20 mouse cellular contexts compared by ENCODE assay signal in the genomic region with DNA sequence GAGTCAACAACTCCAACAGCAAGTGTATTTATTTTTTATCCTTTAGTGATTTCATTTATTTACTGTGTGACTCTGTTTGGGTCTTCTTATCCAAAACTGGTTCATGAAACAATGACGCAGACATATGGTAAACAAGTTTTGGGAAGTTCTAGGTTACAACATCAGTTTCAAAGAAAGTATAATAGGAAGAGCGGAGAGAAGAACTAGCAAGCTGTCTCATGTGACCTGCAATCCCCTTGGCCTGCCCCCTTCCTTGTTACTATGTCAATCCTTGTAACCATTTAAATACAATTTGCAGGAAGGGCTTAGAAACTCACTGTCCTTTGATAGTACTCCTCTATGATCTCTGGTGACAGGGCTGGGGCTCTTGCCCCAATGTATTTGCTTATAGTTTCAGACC. TPM values are rescaled to one million over a fixed set of nuclear protein-coding genes. Genes with fewer than 3 reads are reported as not detected.
A peak's percentile ranks its signal among the peaks of the same experiment; 100 is the strongest.
DNase-seq lines count a peak whose midpoint lies in the region; ATAC-seq and TF ChIP-seq lines count a peak whose summit lies in the region.
"Had no signal": no experiment of that assay in that cellular context is flagged by ENCODE, and none has a peak within 500 bp of the region (broad histone marks: within the 10 kb centered on the region; RNA-seq: fewer than 3 reads in every experiment).

No protein-coding gene starts in this region.

- H3K4me1 ChIP-seq in liver, adult 2 months (ENCODE audit: control insufficient read depth, insufficient read depth, low read length) = no peaks in the 10 kb centered on the region
- no peaks in the 10 kb centered on the region for H3K4me1 ChIP-seq in liver, embryonic 11.5 days (replicated peaks; ENCODE audit: control insufficient read depth, insufficient read depth, low read length)
- H3K4me1 ChIP-seq in bone marrow macrophage, adult 2 months (ENCODE audit: control insufficient read depth, insufficient read depth, low read length) = peaks cover 43% of the 10 kb centered on the region
- H3K4me1 ChIP-seq in small intestine, adult 2 months (ENCODE audit: control insufficient read depth, insufficient read depth, insufficient read length, low read length) = peaks cover 13% of the 10 kb centered on the region; the same call in 1 of the 2 replicates
- H3K4me1 ChIP-seq in midbrain, embryonic 11.5 days (ENCODE audit: control insufficient read depth, insufficient read depth, low read length) = no peaks in the 10 kb centered on the region
- H3K4me1 ChIP-seq in kidney, embryonic 16.5 days (ENCODE audit: insufficient read depth, low read length) = no peaks in the 10 kb centered on the region
- H3K4me1 ChIP-seq: embryonic facial prominence, embryonic 13.5 days; forebrain, embryonic 12.5 days; heart, embryonic 13.5 days; hindbrain, embryonic 12.5 days had no signal

- H3K9ac ChIP-seq in liver, adult 2 months (ENCODE audit: low read depth, low read length) = no peak overlapping the region
- no peak overlapping the region for H3K9ac ChIP-seq in liver, embryonic 11.5 days (ENCODE audit: low read depth, low read length)
- no peak overlapping the region for H3K9ac ChIP-seq in midbrain, embryonic 11.5 days (ENCODE audit: low read length)
- no peak overlapping the region for H3K9ac ChIP-seq in kidney, embryonic 16.5 days (replicated peaks; ENCODE audit: low read length)
- H3K9ac ChIP-seq: embryonic facial prominence, embryonic 13.5 days; forebrain, embryonic 12.5 days; heart, embryonic 13.5 days; hindbrain, embryonic 12.5 days had no signal

- no peak overlapping the region for H3K4me3 ChIP-seq in liver, adult 2 months (ENCODE audit: insufficient read depth, low read depth, low read length)
- no peak overlapping the region for H3K4me3 ChIP-seq in liver, embryonic 11.5 days (ENCODE audit: low read depth, low read length)
- no peak overlapping the region for H3K4me3 ChIP-seq in bone marrow macrophage, adult 2 months (ENCODE audit: insufficient read depth, low read length)
- H3K4me3 ChIP-seq in small intestine, adult 2 months (ENCODE audit: low read depth, low read length) = no peak overlapping the region
- no peak overlapping the region for H3K4me3 ChIP-seq in midbrain, embryonic 11.5 days (ENCODE audit: low read depth, low read length)
- no peak overlapping the region for H3K4me3 ChIP-seq in kidney, embryonic 16.5 days (ENCODE audit: low read length)
- H3K4me3 ChIP-seq: embryonic facial prominence, embryonic 13.5 days; forebrain, embryonic 12.5 days; heart, embryonic 13.5 days; hindbrain, embryonic 12.5 days had no signal

- no peak for TF ChIP-seq CTCF in liver, adult 2 months (IDR thresholded peaks at IDR 0.05; ENCODE audit: low read depth, low read length)
- TF ChIP-seq CTCF in bone marrow macrophage, adult 2 months (IDR thresholded peaks at IDR 0.05; ENCODE audit: low read depth, low read length) = no peak
- no peak for TF ChIP-seq CTCF in small intestine, adult 2 months (IDR thresholded peaks at IDR 0.05; ENCODE audit: extremely low read depth, insufficient read length, insufficient replicate concordance, low read depth, low read length)

- H3K27ac ChIP-seq in liver, adult 2 months (replicated peaks; ENCODE audit: insufficient read depth, low read depth, low read length) = no peak overlapping the region
- no peak overlapping the region for H3K27ac ChIP-seq in liver, embryonic 11.5 days (ENCODE audit: low read depth, low read length)
- peak overlapping the region; percentile 81 for H3K27ac ChIP-seq in bone marrow macrophage, adult 2 months (ENCODE audit: insufficient read depth, low read depth, low read length)
- H3K27ac ChIP-seq in small intestine, adult 2 months (ENCODE audit: insufficient read depth, low read depth, low read length) = peak overlapping the region; percentile 16; the same call in 1 of the 2 replicates
- no peak overlapping the region for H3K27ac ChIP-seq in midbrain, embryonic 11.5 days (ENCODE audit: low read depth, low read length)
- H3K27ac ChIP-seq in kidney, embryonic 16.5 days (ENCODE audit: low read length) = no peak overlapping the region
- H3K27ac ChIP-seq: embryonic facial prominence, embryonic 13.5 days; forebrain, embryonic 12.5 days; heart, embryonic 13.5 days; hindbrain, embryonic 12.5 days had no signal

- peak; percentile 36 for DNase-seq in liver, adult 2 months (ENCODE audit: extremely low read depth, low read depth, low spot score)
- DNase-seq in liver, embryonic 11.5 days (ENCODE audit: low spot score) = no peak
- DNase-seq in midbrain, embryonic 11.5 days (ENCODE audit: low spot score, missing footprints) = no peak
- DNase-seq: adrenal gland, postnatal 14 days; cerebellum, adult 18-20 months; cerebellum, adult 9-11 months; cerebellum, postnatal 36 days; gastrocnemius, postnatal 10 days; heart, postnatal 4 days had no signal

- H3K4me2 ChIP-seq in liver, embryonic 11.5 days = no peak overlapping the region
- no peak overlapping the region for H3K4me2 ChIP-seq in midbrain, embryonic 11.5 days
- no peak overlapping the region for H3K4me2 ChIP-seq in kidney, embryonic 16.5 days (replicated peaks; ENCODE audit: low read depth, low read length)
- H3K4me2 ChIP-seq: embryonic facial prominence, embryonic 13.5 days; forebrain, embryonic 12.5 days; heart, embryonic 13.5 days; hindbrain, embryonic 12.5 days had no signal

- ATAC-seq in liver, embryonic 11.5 days (replicated peaks; ENCODE audit: low FRiP score) = no peak
- ATAC-seq in megakaryocyte, adult 5-6 weeks (ENCODE audit: poor library complexity, severe bottlenecking) = peak; percentile 92
- ATAC-seq in midbrain, embryonic 11.5 days (ENCODE audit: low FRiP score) = no peak
- ATAC-seq in kidney, embryonic 16.5 days (ENCODE audit: low FRiP score, low TSS enrichment) = no peak
- ATAC-seq: forebrain, embryonic 16.5 days had no signal

- H3K36me3 ChIP-seq in liver, adult 2 months (ENCODE audit: control insufficient read depth, insufficient read depth, low read length) = no peaks in the 10 kb centered on the region
- H3K36me3 ChIP-seq in liver, embryonic 11.5 days (ENCODE audit: control insufficient read depth, insufficient read depth, low read length) = no peaks in the 10 kb centered on the region
- peaks cover 12% of the 10 kb centered on the region for H3K36me3 ChIP-seq in small intestine, adult 2 months (ENCODE audit: control insufficient read depth, insufficient read depth, low read length)
- no peaks in the 10 kb centered on the region for H3K36me3 ChIP-seq in midbrain, embryonic 11.5 days (ENCODE audit: control insufficient read depth, insufficient read depth, low read length)
- no peaks in the 10 kb centered on the region for H3K36me3 ChIP-seq in kidney, embryonic 16.5 days (ENCODE audit: insufficient read depth, low read length)
- H3K36me3 ChIP-seq: embryonic facial prominence, embryonic 13.5 days; forebrain, embryonic 12.5 days; heart, embryonic 13.5 days; hindbrain, embryonic 12.5 days had no signal

- no peaks in the 10 kb centered on the region for H3K79me2 ChIP-seq in liver, adult 2 months (ENCODE audit: control insufficient read depth, insufficient read depth, low read length)

- H3K9me3 ChIP-seq in liver, embryonic 11.5 days (ENCODE audit: control insufficient read depth, low read length) = no peaks in the 10 kb centered on the region
- no peaks in the 10 kb centered on the region for H3K9me3 ChIP-seq in midbrain, embryonic 11.5 days (ENCODE audit: control insufficient read depth, low read length)
- no peaks in the 10 kb centered on the region for H3K9me3 ChIP-seq in kidney, embryonic 16.5 days (ENCODE audit: low read length)
- H3K9me3 ChIP-seq: embryonic facial prominence, embryonic 13.5 days; forebrain, embryonic 12.5 days; heart, embryonic 13.5 days; hindbrain, embryonic 12.5 days had no signal

- WGBS in liver, adult 2 months = 80% methylated on average over 2 of the region's 2 CpGs
- 72% methylated on average over 2 of the region's 2 CpGs for WGBS in liver, embryonic 11.5 days
- 84% methylated on average over 2 of the region's 2 CpGs for WGBS in small intestine, adult 2 months
- 84% methylated on average over 2 of the region's 2 CpGs for WGBS in midbrain, embryonic 11.5 days
- WGBS in kidney, embryonic 16.5 days = 87% methylated on average over 2 of the region's 2 CpGs

- H3K27me3 ChIP-seq in liver, adult 2 months (ENCODE audit: control insufficient read depth, insufficient read depth, low read length) = no peaks in the 10 kb centered on the region
- no peaks in the 10 kb centered on the region for H3K27me3 ChIP-seq in liver, embryonic 11.5 days (replicated peaks; ENCODE audit: control insufficient read depth, insufficient read depth, low read length)
- no peaks in the 10 kb centered on the region for H3K27me3 ChIP-seq in small intestine, adult 2 months (ENCODE audit: control insufficient read depth, insufficient read depth, low read length)
- H3K27me3 ChIP-seq in midbrain, embryonic 11.5 days (ENCODE audit: control insufficient read depth, insufficient read depth, low read length) = no peaks in the 10 kb centered on the region
- H3K27me3 ChIP-seq in kidney, embryonic 16.5 days (ENCODE audit: insufficient read depth, low read length) = no peaks in the 10 kb centered on the region
- H3K27me3 ChIP-seq: embryonic facial prominence, embryonic 13.5 days; forebrain, embryonic 12.5 days; heart, embryonic 13.5 days; hindbrain, embryonic 12.5 days had no signal

- TF ChIP-seq POLR2A in liver, adult 2 months (IDR thresholded peaks at IDR 0.05; ENCODE audit: extremely low read depth, insufficient read depth, low read length) = no peak
- no peak for TF ChIP-seq POLR2A in bone marrow macrophage, adult 2 months (IDR thresholded peaks at IDR 0.05; ENCODE audit: borderline replicate concordance, low read depth, low read length)
- TF ChIP-seq POLR2A in small intestine, adult 2 months (IDR thresholded peaks at IDR 0.05; ENCODE audit: low read depth, low read length) = no peak

RNA-seq across cellular contexts. Expression of a gene that starts 10.2 kb away (rescaled TPM):
- total RNA-seq in liver, adult 2 months (2014; rRNA removed) = 0.46 and 0.74 TPM in 2 replicates
- polyA plus RNA-seq in liver, adult 2 months (2012; rRNA removed) = 0.20 TPM in 1 of 2 replicates, not detected in the other
- polyA plus RNA-seq in liver, embryonic 11.5 days (2014; fragmentation: Nextera tagmentation; extraction: Ambion mirVana) = 0.45 TPM in 1 of 2 replicates, not detected in the other
- 0.90 and 1.5 TPM in 2 replicates for polyA plus RNA-seq in bone marrow macrophage, adult 2 months (2012; ENCODE audit: insufficient read depth, insufficient read length, missing spikeins)
- total RNA-seq in megakaryocyte, adult 5-6 weeks (2015) = 11.9 and 15.8 TPM in 2 replicates
- 5.3 and 6.8 TPM in 2 replicates for total RNA-seq in megakaryocyte, adult 5-6 weeks (2017)
- polyA plus RNA-seq in small intestine, adult 2 months (2012; rRNA removed) = 148 and 162 TPM in 2 replicates
- 4.1 and 5.5 TPM in 2 replicates for polyA plus RNA-seq in midbrain, embryonic 11.5 days (2014; fragmentation: Nextera tagmentation; extraction: Ambion mirVana)
- 17.6 and 17.9 TPM in 2 replicates for polyA plus RNA-seq in kidney, embryonic 16.5 days (2015; fragmentation: Nextera tagmentation; extraction: Ambion mirVana)
- total RNA-seq: adrenal gland, postnatal 14 days; gastrocnemius, postnatal 10 days; heart, postnatal 4 days; MEL had no signal
- polyA plus RNA-seq: heart, postnatal 0 days had no signal

RNA-seq across cellular contexts. Expression of a gene that starts 31.7 kb away (rescaled TPM):
- total RNA-seq in liver, adult 2 months (2014; rRNA removed) = 57.1 and 70.7 TPM in 2 replicates
- 29.9 and 34.6 TPM in 2 replicates for polyA plus RNA-seq in liver, adult 2 months (2012; rRNA removed)
- polyA plus RNA-seq in liver, embryonic 11.5 days (2014; fragmentation: Nextera tagmentation; extraction: Ambion mirVana) = 82.9 and 83.2 TPM in 2 replicates
- polyA plus RNA-seq in bone marrow macrophage, adult 2 months (2012; ENCODE audit: insufficient read depth, insufficient read length, missing spikeins) = 77.7 and 94.5 TPM in 2 replicates
- total RNA-seq in megakaryocyte, adult 5-6 weeks (2015) = 17.5 and 17.7 TPM in 2 replicates
- total RNA-seq in megakaryocyte, adult 5-6 weeks (2017) = 192 and 195 TPM in 2 replicates
- polyA plus RNA-seq in small intestine, adult 2 months (2012; rRNA removed) = 23.4 and 56.8 TPM in 2 replicates
- polyA plus RNA-seq in midbrain, embryonic 11.5 days (2014; fragmentation: Nextera tagmentation; extraction: Ambion mirVana) = 101 and 106 TPM in 2 replicates
- polyA plus RNA-seq in kidney, embryonic 16.5 days (2015; fragmentation: Nextera tagmentation; extraction: Ambion mirVana) = 98.6 and 106 TPM in 2 replicates

RNA-seq across cellular contexts. Expression of a gene that starts 51.3 kb away (rescaled TPM):
- total RNA-seq in liver, adult 2 months (2014; rRNA removed) = 53.1 and 60.5 TPM in 2 replicates
- polyA plus RNA-seq in liver, adult 2 months (2012; rRNA removed) = 37.9 and 46.4 TPM in 2 replicates
- 28.6 and 32.8 TPM in 2 replicates for polyA plus RNA-seq in liver, embryonic 11.5 days (2014; fragmentation: Nextera tagmentation; extraction: Ambion mirVana)
- polyA plus RNA-seq in bone marrow macrophage, adult 2 months (2012; ENCODE audit: insufficient read depth, insufficient read length, missing spikeins) = 22.6 and 22.7 TPM in 2 replicates
- total RNA-seq in megakaryocyte, adult 5-6 weeks (2015) = 10.1 and 12.7 TPM in 2 replicates
- 12.5 and 13.1 TPM in 2 replicates for total RNA-seq in megakaryocyte, adult 5-6 weeks (2017)
- polyA plus RNA-seq in small intestine, adult 2 months (2012; rRNA removed) = 6.3 and 11.6 TPM in 2 replicates
- polyA plus RNA-seq in midbrain, embryonic 11.5 days (2014; fragmentation: Nextera tagmentation; extraction: Ambion mirVana) = 28.9 and 31.1 TPM in 2 replicates
- 27.4 and 28.0 TPM in 2 replicates for polyA plus RNA-seq in kidney, embryonic 16.5 days (2015; fragmentation: Nextera tagmentation; extraction: Ambion mirVana)

RNA-seq across cellular contexts. Expression of a gene that starts 51.4 kb away (rescaled TPM):
- 6.0 and 6.4 TPM in 2 replicates for total RNA-seq in liver, adult 2 months (2014; rRNA removed)
- 4.4 and 4.6 TPM in 2 replicates for polyA plus RNA-seq in liver, adult 2 months (2012; rRNA removed)
- polyA plus RNA-seq in liver, embryonic 11.5 days (2014; fragmentation: Nextera tagmentation; extraction: Ambion mirVana) = 17.0 and 18.7 TPM in 2 replicates
- polyA plus RNA-seq in bone marrow macrophage, adult 2 months (2012; ENCODE audit: insufficient read depth, insufficient read length, missing spikeins) = 13.3 and 15.9 TPM in 2 replicates
- total RNA-seq in megakaryocyte, adult 5-6 weeks (2015) = 17.5 and 18.2 TPM in 2 replicates
- total RNA-seq in megakaryocyte, adult 5-6 weeks (2017) = 17.0 and 18.5 TPM in 2 replicates
- 7.5 and 9.9 TPM in 2 replicates for polyA plus RNA-seq in small intestine, adult 2 months (2012; rRNA removed)
- 29.0 and 29.6 TPM in 2 replicates for polyA plus RNA-seq in midbrain, embryonic 11.5 days (2014; fragmentation: Nextera tagmentation; extraction: Ambion mirVana)
- polyA plus RNA-seq in kidney, embryonic 16.5 days (2015; fragmentation: Nextera tagmentation; extraction: Ambion mirVana) = 35.6 and 36.6 TPM in 2 replicates

Comparison
In these comparisons a context has a peak if more than half of its experiments do, and no peak if none do; other contexts are left out.
1. H3K27ac ChIP-seq: peak in bone marrow macrophage, adult 2 months (single experiment) and small intestine, adult 2 months (single experiment); none in liver, adult 2 months (single experiment), liver, embryonic 11.5 days (single experiment), midbrain, embryonic 11.5 days (single experiment) and kidney, embryonic 16.5 days (single experiment).